Mouse (Mus musculus) embryo, embryonic 10.5 days (tissue): Measurements from ENCODE around the gene Gjd3.
A peak's percentile ranks its signal among the peaks of the same experiment; 100 is the strongest.

ENCODE experiments used
- DNase-seq: peaks from one replicate; pipeline ENCODE4 v3.0.0-alpha.2; 2015; ENCODE audit warnings: low spot score

Gene Gjd3

GRCm38 (mm10) chr11:98947969-98948569 is 34.7 kb downstream of the Gjd3 start:
- DNase-seq: no peak

- DNase-seq: no peak
Measured at GRCm38 (mm10) chr11:98945605-98945977, 37.2 kb downstream of the Gjd3 start.

GRCm38 (mm10) chr11:98944897-98945604 is 37.8 kb downstream of the Gjd3 start:
- no peak for DNase-seq

- DNase-seq: no peak
Measured at GRCm38 (mm10) chr11:98943741-98944461, 38.9 kb downstream of the Gjd3 start.

DNA sequence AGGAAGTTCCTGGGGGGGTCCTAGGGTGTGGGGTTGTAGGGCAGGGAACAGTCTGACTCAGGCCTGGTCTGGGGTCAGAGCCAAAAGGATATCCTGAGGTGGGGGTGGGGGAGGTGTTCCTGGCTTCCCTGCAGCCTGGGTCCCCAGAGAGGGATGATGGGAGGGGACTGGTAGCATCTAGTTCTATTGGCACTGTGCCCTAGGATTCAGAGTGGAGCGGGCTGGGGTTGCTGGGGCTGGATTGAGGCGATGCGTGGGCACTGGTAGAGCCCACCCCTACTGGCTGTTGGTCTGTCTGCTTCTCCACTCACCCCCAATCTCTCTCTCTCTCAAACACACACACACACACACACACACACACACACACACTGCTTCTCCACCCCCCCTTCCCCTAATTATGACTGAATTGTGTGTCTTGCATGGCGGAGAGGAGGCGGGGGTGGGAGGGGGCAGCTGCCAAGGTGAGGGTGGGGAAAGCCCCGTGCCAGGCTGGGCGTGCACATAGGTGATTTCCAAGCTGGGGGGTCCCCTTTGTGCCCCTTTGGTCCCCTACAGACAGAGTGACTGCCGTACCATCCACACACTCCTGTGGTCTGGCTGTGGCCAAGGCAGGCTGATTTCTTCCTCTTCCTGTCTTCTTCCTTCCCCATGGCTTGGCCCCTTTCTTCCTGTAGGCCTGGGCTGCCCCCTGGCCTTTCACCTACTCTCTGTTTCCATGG is 39.7 kb downstream of the Gjd3 start:
- no peak for DNase-seq

- no peak for DNase-seq
Measured at GRCm38 (mm10) chr11:98942555-98942922, 40.3 kb downstream of the Gjd3 start.

DNA sequence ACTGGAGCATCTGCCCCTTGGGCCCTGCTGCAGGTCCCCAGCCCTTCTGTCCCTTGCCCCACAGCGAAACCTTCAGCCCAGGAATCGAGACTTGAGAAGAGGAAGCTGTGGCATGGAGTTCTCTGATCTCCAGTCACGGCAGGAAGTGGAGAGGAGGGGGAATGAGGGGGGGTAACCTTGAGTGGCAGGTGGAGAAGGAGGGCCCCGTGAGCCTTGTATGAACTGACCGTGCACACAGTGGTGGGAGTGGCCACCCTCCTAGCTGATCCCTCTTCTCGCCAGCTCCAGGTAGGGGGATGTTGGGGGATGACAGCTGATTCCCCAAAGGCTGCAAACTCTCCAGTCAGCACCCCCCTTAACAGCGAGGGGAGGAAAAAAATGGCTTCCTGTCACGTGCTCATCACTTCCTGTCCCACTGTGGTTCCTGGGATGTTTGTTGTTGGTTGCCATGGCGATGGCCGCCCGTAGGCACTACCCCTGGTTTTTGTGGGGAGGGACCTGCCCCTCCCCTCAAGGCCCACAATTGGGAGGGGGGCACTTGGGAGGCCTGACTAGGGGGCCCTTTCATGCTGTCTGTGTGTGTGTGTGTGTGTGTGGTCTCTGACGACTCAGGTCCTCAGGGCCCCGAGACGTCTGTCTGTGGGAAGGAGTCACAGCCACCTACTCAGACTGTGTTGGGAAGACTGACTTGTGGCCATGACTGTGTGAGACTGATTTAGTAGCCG is 40.8 kb downstream of the Gjd3 start:
- peak; percentile 93 for DNase-seq

DNA sequence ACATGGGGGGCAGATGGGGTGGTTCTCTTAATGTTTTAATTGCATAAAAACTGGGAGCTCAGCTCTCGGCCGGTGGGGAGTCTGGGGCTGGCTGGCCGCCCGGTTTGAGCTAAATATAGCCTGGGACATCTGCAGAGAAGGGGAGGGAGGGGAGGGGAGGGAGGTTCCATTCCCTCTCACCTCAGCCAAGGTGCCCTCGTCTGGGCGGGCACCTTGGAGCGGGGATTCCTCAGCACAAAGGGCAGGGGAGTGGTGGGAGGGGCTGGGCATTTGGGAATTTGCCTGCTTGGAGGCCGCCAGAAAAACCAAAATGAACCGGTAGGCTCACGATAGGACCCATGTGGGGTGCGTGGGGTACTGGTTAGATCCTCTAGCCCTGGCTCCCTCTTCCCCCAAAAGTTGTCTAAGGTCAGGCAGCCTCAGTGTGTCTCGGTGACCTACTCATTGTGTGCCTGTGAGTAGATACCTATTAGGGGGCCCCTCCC is 41.4 kb downstream of the Gjd3 start:
- DNase-seq: no peak

- no peak for DNase-seq
Measured at GRCm38 (mm10) chr11:98940776-98941175, 42.0 kb downstream of the Gjd3 start.

DNA sequence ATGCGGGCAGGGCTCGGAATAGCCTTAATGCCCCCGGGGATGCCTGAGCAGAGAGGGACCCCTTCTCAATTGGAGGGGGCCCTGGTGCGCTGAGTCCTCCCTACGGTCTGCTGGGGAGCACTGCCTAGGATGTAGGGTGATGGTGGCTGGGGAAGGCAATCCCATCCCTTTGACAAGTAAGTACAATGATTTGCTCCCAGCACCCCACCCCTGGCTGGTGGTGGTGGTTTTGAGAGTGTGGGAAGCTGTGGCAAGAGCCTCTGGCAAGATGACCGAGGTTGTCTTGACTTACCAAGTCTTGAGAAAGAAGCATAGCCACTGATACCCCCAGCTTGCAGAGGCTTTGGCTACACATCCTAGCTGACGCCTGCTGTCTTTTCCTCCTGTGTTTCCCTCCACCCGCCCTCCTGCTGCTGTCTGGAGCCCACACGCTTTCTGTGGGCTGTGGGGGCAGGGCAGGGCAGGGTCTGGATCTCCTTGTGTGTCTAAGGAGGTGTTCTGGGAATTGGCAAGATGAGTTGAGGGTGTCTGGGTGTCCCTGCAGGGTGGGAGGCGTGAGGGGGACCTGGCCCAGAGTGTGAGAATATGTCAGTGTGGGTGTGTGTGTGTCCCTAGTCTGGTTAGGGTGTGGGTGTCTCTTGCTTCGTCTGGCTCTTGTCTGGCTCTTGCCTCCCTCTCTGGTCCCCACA is 42.7 kb downstream of the Gjd3 start:
- no peak for DNase-seq

- no peak for DNase-seq
Measured at GRCm38 (mm10) chr11:98939084-98939952, 43.5 kb downstream of the Gjd3 start.

DNA sequence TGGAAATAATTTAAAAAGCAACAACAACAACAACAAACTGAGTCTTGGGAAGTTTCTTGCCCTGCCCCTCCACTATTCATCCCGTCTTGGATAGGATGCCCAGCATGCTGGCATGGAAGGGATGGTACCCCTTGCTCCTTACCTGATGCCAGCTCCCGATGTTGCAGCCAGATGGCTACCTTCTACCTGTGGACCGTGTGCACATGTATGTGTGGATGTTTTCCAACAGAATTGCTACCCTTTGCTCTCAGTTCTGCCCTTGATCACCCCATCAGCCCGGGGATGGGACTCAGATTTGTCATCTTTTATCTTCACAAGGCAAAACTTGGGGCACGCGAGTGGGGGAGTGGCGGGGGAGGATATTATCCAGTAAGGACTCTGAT is 44.1 kb downstream of the Gjd3 start:
- DNase-seq: no peak

DNA sequence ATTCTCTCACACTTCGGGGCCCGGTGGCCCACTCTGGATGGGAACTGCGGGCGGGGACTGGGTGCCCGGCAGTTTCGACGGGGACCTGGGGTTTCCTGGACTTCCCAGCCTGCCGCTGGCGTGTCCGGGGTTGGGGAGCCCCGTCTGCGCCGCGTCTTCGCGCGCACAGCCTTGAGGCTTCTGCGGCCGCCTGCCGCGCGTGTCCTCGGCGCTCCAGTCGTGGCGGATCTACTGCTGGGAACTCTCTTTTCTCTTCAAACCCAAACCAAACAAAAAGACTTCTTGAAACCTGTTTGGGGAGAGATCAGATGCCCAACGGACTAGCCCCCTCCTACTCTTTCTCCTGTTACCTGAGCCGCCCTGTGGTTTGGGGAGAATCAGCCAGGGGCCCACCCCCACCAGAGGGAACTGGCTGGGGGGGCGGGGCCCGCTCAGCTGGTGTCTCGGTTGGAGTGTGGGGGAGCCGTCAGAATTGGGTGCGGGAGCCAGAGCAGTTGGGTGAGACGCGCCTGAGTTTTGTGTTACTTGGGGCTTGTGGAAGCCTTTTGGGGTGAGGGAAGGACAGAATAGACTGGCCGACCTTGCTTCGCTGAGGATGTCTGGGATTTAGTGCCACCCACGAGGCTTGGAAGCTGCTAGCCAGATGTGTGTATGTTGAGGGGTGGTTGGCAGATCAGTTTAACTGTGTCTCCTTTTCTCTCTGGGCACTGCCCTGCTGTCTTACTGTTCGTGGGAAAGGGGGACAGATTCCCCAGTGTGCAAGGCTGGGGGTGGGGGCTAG is 44.7 kb downstream of the Gjd3 start:
- no peak for DNase-seq

DNA sequence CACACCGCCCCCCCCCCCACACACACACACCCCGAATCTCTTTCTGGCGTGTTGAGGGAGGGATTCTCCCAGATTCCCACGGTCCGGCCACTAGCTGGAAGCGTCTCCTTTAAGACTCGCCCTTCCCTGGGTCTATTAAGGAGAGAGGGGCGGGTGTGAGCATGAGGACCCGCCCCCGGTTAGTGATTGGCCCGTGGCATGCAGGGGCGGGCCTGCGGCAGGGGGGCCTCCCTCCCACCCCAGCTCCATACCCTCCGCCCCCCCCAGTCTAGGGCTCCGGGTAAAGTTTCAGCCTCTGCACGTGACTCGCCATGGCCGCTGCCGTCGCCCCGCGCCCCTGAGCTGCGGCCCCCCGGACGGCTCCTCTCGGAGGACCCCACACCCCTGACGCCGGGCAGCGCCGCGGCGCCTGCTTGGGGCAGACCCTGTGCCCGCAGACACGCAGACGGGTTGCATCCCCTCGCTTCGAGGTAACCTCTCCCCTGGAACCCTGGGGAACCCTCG is 45.4 kb downstream of the Gjd3 start:
- peak; percentile 98 for DNase-seq

DNA sequence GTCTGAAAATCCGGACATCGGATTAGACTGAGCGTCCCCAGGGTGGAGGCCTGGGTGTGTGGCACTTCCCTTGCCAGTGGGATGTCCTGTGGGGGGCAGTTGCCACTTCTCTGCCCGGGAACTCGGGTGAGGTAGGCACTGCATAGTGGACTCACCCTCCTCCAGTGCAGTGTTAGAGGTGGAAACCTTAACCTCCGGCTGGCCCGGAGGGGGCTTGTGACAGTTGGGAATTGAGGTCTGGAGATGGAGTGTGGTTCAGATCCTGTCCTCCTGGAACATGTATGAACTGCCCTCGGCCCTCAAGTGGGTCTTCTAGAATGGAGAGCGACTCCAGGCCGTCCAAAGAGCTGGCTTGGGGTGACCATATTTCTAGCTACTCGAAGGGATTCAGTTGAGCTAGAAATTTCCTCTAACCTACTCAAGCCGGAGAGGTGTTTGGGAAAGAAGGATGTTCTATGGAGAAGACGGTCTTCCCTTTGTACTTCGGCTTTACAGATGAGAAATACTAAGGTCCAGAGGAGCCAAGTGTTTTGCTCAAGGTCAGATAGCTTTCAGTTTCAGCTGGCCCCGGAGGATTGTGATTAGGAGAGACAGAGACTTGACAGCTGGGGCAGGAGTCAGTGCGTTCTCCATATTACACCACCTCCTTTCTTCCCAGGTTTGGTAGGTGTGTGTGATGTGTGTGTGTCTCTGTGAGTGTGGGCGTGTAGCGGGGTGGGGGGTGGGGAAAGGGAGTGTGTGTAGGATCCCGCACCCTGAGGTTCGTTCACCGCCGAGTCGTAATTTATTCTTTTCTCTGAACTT is 46.0 kb downstream of the Gjd3 start:
- DNase-seq: no peak

GRCm38 (mm10) chr11:98936170-98936569 is 46.6 kb downstream of the Gjd3 start:
- peak; percentile 86 for DNase-seq

GRCm38 (mm10) chr11:98935123-98935522 is 47.7 kb downstream of the Gjd3 start:
- no peak for DNase-seq

- DNase-seq: no peak
Measured at GRCm38 (mm10) chr11:98934367-98934766, 48.4 kb downstream of the Gjd3 start.
